Mouse (Mus musculus): ENCODE data around the gene Pdzk1ip1.

Pdzk1ip1 gene

GRCm38 (mm10) chr4:115121608-115122007, 33.1 kb downstream of the Pdzk1ip1 start:
- no peak for DNase-seq (ENCODE audit: low spot score in 2 of 2)

DNA sequence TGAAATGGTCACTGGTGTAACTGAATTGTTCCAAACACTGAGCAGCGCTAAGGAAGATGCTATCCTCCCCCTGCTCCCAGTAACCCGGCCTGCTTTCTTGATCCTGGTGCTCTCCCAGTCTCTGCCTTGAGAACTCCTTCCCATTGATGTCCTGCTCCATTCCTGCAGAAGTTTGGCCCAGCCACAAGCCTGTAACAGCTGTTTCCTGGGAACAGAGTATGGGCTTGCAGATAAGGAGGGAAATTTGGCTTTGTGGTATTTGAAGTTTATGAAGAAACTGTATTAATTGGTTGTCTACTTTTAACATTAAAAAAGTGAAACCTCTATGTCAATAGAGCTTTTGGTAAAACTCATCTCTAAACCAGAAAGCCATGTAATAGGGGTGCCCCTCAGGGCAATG, 35.0 kb downstream of the Pdzk1ip1 start:
- no peak for DNase-seq (ENCODE audit: low spot score in 2 of 2)

- DNase-seq (ENCODE audit: low spot score in 2 of 2): no peak
These were observed 36.2 kb downstream of the Pdzk1ip1 start for GRCm38 (mm10) chr4:115124713-115125112.

GRCm38 (mm10) chr4:115133085-115133484, 44.6 kb downstream of the Pdzk1ip1 start:
- DNase-seq (ENCODE audit: low spot score in 2 of 2): no peak

DNA sequence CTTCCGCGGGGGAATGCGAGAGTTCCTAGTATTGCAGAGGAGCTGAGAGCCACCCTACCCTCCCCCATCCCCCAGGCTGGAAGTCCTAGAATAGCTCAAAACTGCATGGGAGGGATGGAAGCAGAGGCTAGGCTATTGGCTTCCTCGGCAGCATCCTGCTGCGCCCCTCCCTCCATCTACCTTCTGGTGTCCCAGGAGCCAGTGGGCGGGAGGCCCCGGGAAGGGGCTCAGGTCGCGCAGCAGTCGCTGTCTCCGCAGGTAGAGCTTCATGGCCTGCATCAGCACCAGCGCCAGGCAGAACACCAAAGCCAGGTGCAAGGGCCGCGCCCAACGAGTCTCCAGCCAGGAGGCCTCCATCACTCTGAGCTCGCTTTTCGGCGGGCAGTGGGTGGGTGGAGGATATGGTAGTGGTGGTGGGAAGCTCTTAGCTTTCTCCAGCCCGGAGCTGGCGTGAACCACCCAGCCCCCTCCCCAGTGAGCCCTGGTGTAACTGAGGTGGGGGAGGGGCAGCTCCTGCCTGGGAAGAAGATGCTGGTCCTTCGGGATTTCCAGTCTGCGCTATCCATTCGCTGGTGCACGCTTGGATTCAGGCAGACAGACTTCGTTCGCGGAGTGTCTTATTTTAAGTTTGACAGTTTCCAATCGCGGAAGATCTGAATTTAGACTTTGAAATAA, 45.2 kb downstream of the Pdzk1ip1 start, which contains the start of gene Cyp4x1:
Cyp4x1 (minus strand) TSS at position 661 of the 675 bp plus-strand sequence.
- no peak for DNase-seq (ENCODE audit: low spot score in 2 of 2)

GRCm38 (mm10) chr4:115134296-115134630, 45.8 kb downstream of the Pdzk1ip1 start:
- DNase-seq (ENCODE audit: low spot score in 2 of 2): no peak
